Mouse (Mus musculus) erythroblast, embryonic 14.5 days (primary cell): ENCODE data around the gene Defb45. TPM values are rescaled to one million over a fixed set of nuclear protein-coding genes. Genes with fewer than 3 reads are reported as not detected.

Experiments
- H3K27me3 ChIP-seq: 2 replicates; pipeline ENCODE4 v1.6.1; 2012; ENCODE audit warnings: inconsistent platforms; ENCODE audit not compliant: control insufficient read depth
- H3K36me3 ChIP-seq: 2 replicates; pipeline ENCODE4 v1.6.1; 2012; ENCODE audit warnings: mild to moderate bottlenecking, inconsistent platforms; ENCODE audit not compliant: control insufficient read depth
- H3K4me1 ChIP-seq: 2 replicates; pipeline ENCODE4 v1.6.1; 2012; ENCODE audit warnings: inconsistent platforms; ENCODE audit not compliant: control insufficient read depth
- H3K4me3 ChIP-seq: replicated peaks from 2 replicates; pipeline ENCODE3; 2012; ENCODE audit warnings: moderate library complexity, mild to moderate bottlenecking, inconsistent platforms
- H3K9me3 ChIP-seq: 2 replicates; pipeline ENCODE4 v1.6.1; 2012; ENCODE audit warnings: low read length, inconsistent platforms, mixed read lengths; ENCODE audit not compliant: control insufficient read depth
- GATA1 ChIP-seq: IDR thresholded peaks from 2 replicates; pipeline ENCODE4 v1.6.1; 2012; ENCODE audit warnings: low read length, inconsistent platforms, mixed read lengths
- TAL1 ChIP-seq: IDR thresholded peaks from 3 replicates; pipeline ENCODE4 v1.6.1; 2012; ENCODE audit warnings: low read length, inconsistent platforms, mixed read lengths
- polyA plus RNA-seq: library from polyadenylated mRNA; stranded (reverse); fragments of >175 nt; gene quantifications from 2 replicates; pipeline ENCODE4 v1.2.3, GENCODE M21; 2012

Gene Defb45
- polyA plus RNA-seq, 1 experiment = not detected

DNA sequence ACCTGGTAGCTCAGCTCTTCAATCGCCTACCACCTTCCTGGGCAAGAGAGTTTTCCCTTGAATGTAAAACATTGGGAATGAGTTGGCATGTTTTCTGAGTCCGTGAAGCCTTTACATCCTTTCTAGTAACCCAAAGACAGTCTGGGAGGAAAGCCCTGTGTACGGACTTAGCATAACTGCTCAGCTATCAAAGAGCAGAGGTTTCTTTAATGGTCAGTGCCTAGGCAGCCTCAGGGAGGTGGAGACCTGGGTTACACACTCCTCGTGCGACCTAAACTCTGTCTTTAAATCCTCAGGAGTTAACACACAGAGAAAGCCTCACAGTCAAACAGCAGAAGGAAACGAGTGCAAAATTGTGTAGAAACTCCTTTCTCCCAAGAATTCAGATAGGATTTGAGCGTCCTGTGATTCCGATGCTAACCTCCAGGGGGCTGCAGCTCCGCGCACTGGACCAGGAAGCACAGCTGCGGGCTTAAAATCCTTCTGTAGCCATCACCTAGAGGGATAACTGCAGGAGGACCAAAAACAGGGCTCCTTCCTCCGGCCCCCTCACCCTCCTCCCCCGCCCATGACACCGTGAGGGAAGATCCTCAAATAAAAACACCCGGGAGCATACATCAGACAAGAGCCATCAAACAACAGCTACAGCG is 45.3 kb downstream of the Defb45 start:
- Histone ChIP-seq H3K27me3 (no peaks in the 10 kb centered on the region; the same call in 1 of the 2 replicates), H3K36me3 (no peaks in the 10 kb centered on the region), H3K9me3 (no peaks in the 10 kb centered on the region), H3K4me1 (no peaks in the 10 kb centered on the region), H3K4me3 (no peak overlapping the region)
- TF ChIP-seq GATA1 (no peak), TAL1 (no peak)

GRCm38 (mm10) chr2:152548124-152548523 is 51.1 kb downstream of the Defb45 start:
- no peaks in the 10 kb centered on the region for H3K27me3 ChIP-seq
- no peak for TF ChIP-seq GATA1
- TF ChIP-seq TAL1 = no peak
- no peaks in the 10 kb centered on the region for H3K36me3 ChIP-seq
- H3K4me3 ChIP-seq = no peak overlapping the region
- H3K4me1 ChIP-seq = no peaks in the 10 kb centered on the region
- H3K9me3 ChIP-seq = no peaks in the 10 kb centered on the region

GRCm38 (mm10) chr2:152544691-152545090 is 54.5 kb downstream of the Defb45 start:
- Histone ChIP-seq H3K4me1 (no peaks in the 10 kb centered on the region), H3K4me3 (no peak overlapping the region), H3K9me3 (peaks cover 3% of the 10 kb centered on the region; the same call in 1 of the 2 replicates), H3K36me3 (no peaks in the 10 kb centered on the region), H3K27me3 (no peaks in the 10 kb centered on the region)
- TF ChIP-seq GATA1 (no peak), TAL1 (no peak)

DNA sequence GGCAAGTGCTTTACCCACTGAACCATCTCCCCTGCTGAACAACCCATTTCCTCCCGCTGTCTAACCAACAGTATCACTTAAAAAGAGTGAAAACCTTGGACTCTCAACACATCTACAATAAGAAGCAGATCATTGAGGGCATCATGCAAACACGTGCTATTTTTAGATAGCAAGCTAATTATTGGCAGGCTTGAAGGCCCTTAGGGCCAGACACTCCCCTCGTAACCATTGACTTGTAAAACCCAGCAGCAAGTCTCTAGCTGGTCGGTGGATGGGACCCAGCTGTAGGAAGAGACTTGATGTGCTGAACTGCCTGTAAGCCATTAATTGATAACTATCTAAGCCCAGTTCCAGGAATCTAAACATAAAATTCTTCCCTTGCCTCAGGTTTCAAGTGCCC is 55.7 kb downstream of the Defb45 start:
- Histone ChIP-seq H3K4me1 (no peaks in the 10 kb centered on the region), H3K36me3 (no peaks in the 10 kb centered on the region), H3K4me3 (no peak overlapping the region), H3K9me3 (peaks cover 3% of the 10 kb centered on the region; the same call in 1 of the 2 replicates), H3K27me3 (no peaks in the 10 kb centered on the region)
- no peak for TF ChIP-seq GATA1
- TF ChIP-seq TAL1 = no peak

Other genes starting within 250 kb of the Defb45 start
- not detected in 2 replicates for gene Nrsn2, start 222.8 kb downstream of the Defb45 start, polyA plus RNA-seq
- gene Sox12, start 201.3 kb downstream of the Defb45 start, polyA plus RNA-seq = 1.4 and 2.3 TPM in 2 replicates
- 0.90 and 1.0 TPM in 2 replicates for gene Zcchc3, start 184.4 kb downstream of the Defb45 start, polyA plus RNA-seq
- gene 6820408C15Rik, start 183.8 kb downstream of the Defb45 start, polyA plus RNA-seq = not detected in 2 replicates
- gene Defb23, start 134.8 kb downstream of the Defb45 start, polyA plus RNA-seq = not detected in 2 replicates
- gene Defb20, start 122.3 kb downstream of the Defb45 start, polyA plus RNA-seq = not detected in 2 replicates
- gene Defb22, start 109.3 kb downstream of the Defb45 start, polyA plus RNA-seq = not detected in 2 replicates
- 0.21 TPM in 1 of 2 replicates, not detected in the other for gene Defb26, start 87.7 kb downstream of the Defb45 start, polyA plus RNA-seq
- not detected in 2 replicates for gene Defb28, start 81.1 kb downstream of the Defb45 start, polyA plus RNA-seq
- gene Defb29, start 59.3 kb downstream of the Defb45 start, polyA plus RNA-seq = not detected in 2 replicates
- not detected in 2 replicates for gene Gm17416, start 30.1 kb downstream of the Defb45 start, polyA plus RNA-seq
- gene Defb21, start 26.7 kb downstream of the Defb45 start, polyA plus RNA-seq = not detected in 2 replicates
- not detected in 2 replicates for gene Defb19, start 19.1 kb downstream of the Defb45 start, polyA plus RNA-seq
- gene Defb36, start 4.9 kb upstream of the Defb45 start, polyA plus RNA-seq = not detected in 2 replicates
- not detected in 2 replicates for gene Defb25, start 23.7 kb upstream of the Defb45 start, polyA plus RNA-seq
- not detected in 2 replicates for gene Rem1, start 27.6 kb upstream of the Defb45 start, polyA plus RNA-seq
- 2.1 and 2.4 TPM in 2 replicates for gene H13, start 70.1 kb upstream of the Defb45 start, polyA plus RNA-seq
- gene Mcts2, start 87.6 kb upstream of the Defb45 start, polyA plus RNA-seq = 0.19 and 0.30 TPM in 2 replicates
- gene Id1, start 136.9 kb upstream of the Defb45 start, polyA plus RNA-seq = 0.75 and 1.2 TPM in 2 replicates
- not detected in 2 replicates for gene Cox4i2, start 154.8 kb upstream of the Defb45 start, polyA plus RNA-seq
- gene Bcl2l1, start 232.3 kb upstream of the Defb45 start, polyA plus RNA-seq = 212 and 213 TPM in 2 replicates
- gene Tpx2, start 248.6 kb upstream of the Defb45 start, polyA plus RNA-seq = 4.9 and 5.7 TPM in 2 replicates